Mouse (Mus musculus) ES-E14 (cell line): ENCODE data around the gene Sept7. TPM values are rescaled to one million over a fixed set of nuclear protein-coding genes. Genes with fewer than 3 reads are reported as not detected.

ENCODE experiments used
- DNase-seq: peaks from one replicate; pipeline ENCODE4 v3.0.0-alpha.2; 2013; ENCODE audit warnings: low read depth, low spot score
- H3K27ac ChIP-seq: 2 replicates; pipeline ENCODE4 v1.5.1; 2012; ENCODE audit warnings: low read depth, mild to moderate bottlenecking, low read length, moderate library complexity, mixed read lengths; ENCODE audit not compliant: poor library complexity, insufficient read depth, severe bottlenecking
- H3K36me3 ChIP-seq: 2 replicates; pipeline ENCODE4 v1.6.1; 2012; ENCODE audit warnings: mild to moderate bottlenecking, low read length, moderate library complexity, mixed read lengths; ENCODE audit not compliant: control insufficient read depth, poor library complexity, insufficient read depth, severe bottlenecking
- H3K4me1 ChIP-seq, 2 experiments: fragments of 150-350 bp in 1 of 2; sonication (generic) in 1 of 2; 2 replicates each; pipeline ENCODE4 v1.6.1; 2012; ENCODE audit warnings: low read length in 2 of 2, mild to moderate bottlenecking in 1 of 2, mixed read lengths in 1 of 2; ENCODE audit not compliant: control insufficient read depth in 2 of 2, insufficient read depth in 2 of 2, poor library complexity in 1 of 2
- H3K4me3 ChIP-seq, 2 experiments: fragments of 150-350 bp in 1 of 2; sonication (generic) in 1 of 2; 2 replicates each; pipeline ENCODE4 v1.5.1; 2012; ENCODE audit warnings: low read length in 2 of 2, low read depth in 1 of 2, mild to moderate bottlenecking in 1 of 2, mixed read lengths in 1 of 2; ENCODE audit not compliant: insufficient read depth in 1 of 2, poor library complexity in 1 of 2, severe bottlenecking in 1 of 2
- H3K9ac ChIP-seq: 2 replicates; pipeline ENCODE4 v1.6.1; 2012; ENCODE audit warnings: low read depth, mild to moderate bottlenecking, low read length, mixed read lengths; ENCODE audit not compliant: poor library complexity, insufficient read depth, severe bottlenecking
- H3K9me3 ChIP-seq: fragments of 150-350 bp; sonication (generic); 2 replicates; pipeline ENCODE4 v1.6.1; 2012; ENCODE audit warnings: low read depth, mild to moderate bottlenecking, low read length; ENCODE audit not compliant: control insufficient read depth, insufficient read depth
- CHD2 ChIP-seq: IDR thresholded peaks from 2 replicates; pipeline ENCODE4 v1.6.1; 2014; ENCODE audit warnings: mild to moderate bottlenecking, low read depth, low read length, inconsistent platforms
- HCFC1 ChIP-seq: IDR thresholded peaks from 2 replicates; pipeline ENCODE4 v1.6.1; 2012; ENCODE audit warnings: low read length, inconsistent platforms, borderline replicate concordance; ENCODE audit not compliant: insufficient read depth
- MAFK ChIP-seq: IDR thresholded peaks from 2 replicates; pipeline ENCODE4 v1.6.1; 2014; ENCODE audit warnings: mild to moderate bottlenecking, low read depth, low read length, inconsistent platforms; ENCODE audit not compliant: insufficient read depth
- ZC3H11A ChIP-seq: IDR thresholded peaks from 2 replicates; pipeline ENCODE4 v1.6.1; 2012; ENCODE audit warnings: low read depth, mild to moderate bottlenecking, inconsistent platforms, low read length, borderline replicate concordance
- ZNF384 ChIP-seq: IDR thresholded peaks from 2 replicates; pipeline ENCODE4 v1.6.1; 2012; ENCODE audit warnings: low read depth, low read length, inconsistent platforms
- in situ Hi-C, 2 experiments: fragments of 600-800 bp; cut with MboI; formaldehyde crosslinking; loops; one replicate each; pipeline ENCODE4 v1.15.1; 2025; ENCODE audit warnings: low sequenced_read_pairs in 2 of 2, inconsistent platforms in 1 of 2; ENCODE audit not compliant: unreplicated experiment in 2 of 2
- total RNA-seq: library from RNA; depleted of rRNA; stranded (reverse); fragments of 300-350 nt; gene quantifications from 2 replicates; pipeline ENCODE4 v1.2.3, GENCODE M21; 2012

Gene Sept7
- total RNA-seq, 1 experiment: 110 TPM

GRCm38 (mm10) chr9:25251611-25252282, 492 bp upstream of the Sept7 start:
- in situ Hi-C loops: no loop called here
- Histone ChIP-seq H3K4me1 (no peaks in the 10 kb centered on the region; a peak in 1 of 4 replicates), H3K4me3 (peak overlapping the region; percentile 56 to 96), H3K9ac (peak overlapping the region; percentile 99), H3K9me3 (no peaks in the 10 kb centered on the region), H3K27ac (peak overlapping the region; percentile 77), H3K36me3 (no peaks in the 10 kb centered on the region)
- TF ChIP-seq MAFK: no peak
- TF ChIP-seq CHD2: no peak
- TF ChIP-seq ZNF384: no peak
- TF ChIP-seq ZC3H11A: no peak
- TF ChIP-seq HCFC1: peak; percentile 82
- DNase-seq: peak; percentile 86

GRCm38 (mm10) chr9:25252759-25253477, 679 bp downstream of the Sept7 start:
- TF ChIP-seq HCFC1 (no peak), MAFK (no peak), ZNF384 (no peak), CHD2 (no peak), ZC3H11A (no peak)
- Histone ChIP-seq H3K9ac (peak overlapping the region; percentile 99), H3K27ac (peak overlapping the region; percentile 77), H3K9me3 (no peaks in the 10 kb centered on the region), H3K36me3 (no peaks in the 10 kb centered on the region), H3K4me3 (peak overlapping the region; percentile 86 to 96), H3K4me1 (no peaks in the 10 kb centered on the region; a peak in 1 of 4 replicates)
- in situ Hi-C loops: no loop called here
- peak; percentile 15 for DNase-seq

- H3K27ac ChIP-seq: no peak overlapping the region
- peak overlapping the region; percentile 99 for H3K9ac ChIP-seq
- in situ Hi-C loops: no loop called here
- H3K36me3 ChIP-seq: no peaks in the 10 kb centered on the region
- TF ChIP-seq HCFC1 (no peak), ZNF384 (no peak), ZC3H11A (no peak), CHD2 (no peak; the same call in 1 of the 2 replicates), MAFK (no peak)
- DNase-seq: no peak
- peak overlapping the region; percentile 86 to 96 for H3K4me3 ChIP-seq
- no peaks in the 10 kb centered on the region; a peak in 1 of 4 replicates for H3K4me1 ChIP-seq
- H3K9me3 ChIP-seq: no peaks in the 10 kb centered on the region
Measured at GRCm38 (mm10) chr9:25253478-25253824, 1.2 kb downstream of the Sept7 start.

GRCm38 (mm10) chr9:25260411-25260810, 8.2 kb downstream of the Sept7 start:
- H3K36me3 ChIP-seq: no peaks in the 10 kb centered on the region
- in situ Hi-C loops: no loop called here
- no peak for TF ChIP-seq ZC3H11A
- TF ChIP-seq MAFK: no peak
- no peak for TF ChIP-seq HCFC1
- no peak for TF ChIP-seq CHD2
- no peak for TF ChIP-seq ZNF384
- DNase-seq: no peak
- H3K4me3 ChIP-seq: no peak overlapping the region
- no peaks in the 10 kb centered on the region for H3K4me1 ChIP-seq
- no peak overlapping the region for H3K27ac ChIP-seq
- no peaks in the 10 kb centered on the region for H3K9me3 ChIP-seq
- no peak overlapping the region for H3K9ac ChIP-seq
